Mouse (Mus musculus) cerebellum, adult 11-12 months (tissue): ENCODE results near the gene Mcoln3.

Experiments used
- DNase-seq: peaks from one replicate; pipeline ENCODE4 v3.0.0; 2022

The Mcoln3 gene

DNA sequence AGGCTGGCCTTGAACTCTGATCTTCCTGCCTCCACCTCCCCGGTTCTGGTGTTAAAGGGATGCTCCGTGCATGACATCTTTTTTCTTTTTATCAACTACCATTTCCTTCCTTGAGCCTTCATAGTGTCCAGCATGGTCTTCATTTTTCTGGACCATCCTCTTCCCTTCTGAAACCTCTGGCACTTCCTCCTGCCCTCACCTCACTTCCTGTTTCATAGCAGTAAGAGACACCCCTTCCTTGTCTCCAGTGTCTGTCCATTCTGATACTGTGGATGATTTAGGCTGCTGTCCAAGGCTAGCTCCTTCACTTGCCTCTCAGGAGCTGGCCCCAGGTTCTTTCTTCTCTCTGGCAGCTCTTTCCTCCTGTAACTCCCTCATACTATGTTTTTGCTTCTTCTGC lies 18.2 kb downstream of the Mcoln3 start:
- DNase-seq: no peak

DNA sequence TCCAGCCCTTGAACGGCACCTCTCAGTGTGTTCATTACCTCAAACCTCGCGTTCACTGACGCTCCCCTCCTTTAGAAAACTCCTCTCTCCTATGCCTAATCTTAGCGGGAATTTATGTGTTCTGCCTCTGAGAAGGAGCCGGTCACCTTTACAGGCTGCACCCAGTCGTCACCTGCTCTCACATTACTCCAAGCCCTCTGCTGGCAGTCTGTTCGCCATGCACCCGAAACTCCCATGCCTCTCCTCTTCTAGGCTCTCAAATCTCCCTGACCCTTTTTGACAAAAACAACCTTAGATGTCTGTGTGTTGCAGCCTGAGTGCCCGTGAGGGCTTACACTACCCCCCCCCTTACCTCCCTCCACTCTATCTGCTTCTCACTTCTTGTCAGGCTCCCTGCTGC lies 19.2 kb downstream of the Mcoln3 start:
- no peak for DNase-seq

- DNase-seq: no peak
Observed at GRCm38 (mm10) chr3:146140276-146140675, 23.0 kb downstream of the Mcoln3 start.

DNA sequence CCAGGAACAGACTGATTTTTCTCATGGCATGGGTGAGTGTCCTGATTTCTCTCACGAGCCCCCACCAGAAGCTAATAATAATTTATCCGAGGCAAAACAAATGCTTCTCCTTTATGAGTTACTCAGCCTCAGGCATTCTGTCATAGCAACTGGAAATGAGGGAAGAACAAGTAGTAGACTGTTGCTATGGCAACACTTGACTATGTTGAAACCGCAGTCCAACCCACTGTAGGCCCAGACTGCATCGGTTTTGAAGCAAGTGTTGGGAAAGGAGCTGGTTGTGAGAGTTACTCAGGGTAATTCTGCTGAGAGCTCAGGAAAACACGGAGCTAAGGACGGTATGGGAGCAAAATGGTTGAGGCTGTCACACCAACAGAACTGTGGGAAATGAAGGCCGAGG lies 25.3 kb downstream of the Mcoln3 start:
- no peak for DNase-seq

GRCm38 (mm10) chr3:146145501-146145900 lies 28.3 kb downstream of the Mcoln3 start:
- no peak for DNase-seq

DNA sequence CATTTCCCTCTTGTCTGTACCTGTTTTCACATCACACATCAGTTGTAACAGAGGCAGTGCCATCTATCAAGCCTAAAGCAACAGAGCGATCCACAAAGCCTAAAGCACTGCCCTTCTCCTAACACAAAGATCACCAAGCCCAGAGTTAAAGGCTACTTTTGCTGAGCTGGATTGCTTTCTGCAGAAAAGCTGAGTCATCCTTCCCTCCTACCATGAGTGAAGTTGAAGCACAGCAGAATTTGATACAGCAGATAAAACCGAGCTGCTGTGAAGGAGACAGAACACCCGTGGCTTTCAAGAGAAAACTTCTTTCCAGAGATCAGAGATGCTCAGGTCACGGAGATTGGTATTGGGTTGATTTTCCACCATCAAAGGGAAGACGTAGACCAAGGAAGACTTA lies 28.9 kb downstream of the Mcoln3 start:
- DNase-seq: no peak

- DNase-seq: no peak
Observed at GRCm38 (mm10) chr3:146149156-146150057, 32.2 kb downstream of the Mcoln3 start, which contains the start of gene Mcoln2. Mcoln2 (plus strand) TSS chr3:146149833.

GRCm38 (mm10) chr3:146150058-146150400 lies 32.8 kb downstream of the Mcoln3 start:
- no peak for DNase-seq

- no peak for DNase-seq
Observed at GRCm38 (mm10) chr3:146150560-146150959, 33.3 kb downstream of the Mcoln3 start.

DNA sequence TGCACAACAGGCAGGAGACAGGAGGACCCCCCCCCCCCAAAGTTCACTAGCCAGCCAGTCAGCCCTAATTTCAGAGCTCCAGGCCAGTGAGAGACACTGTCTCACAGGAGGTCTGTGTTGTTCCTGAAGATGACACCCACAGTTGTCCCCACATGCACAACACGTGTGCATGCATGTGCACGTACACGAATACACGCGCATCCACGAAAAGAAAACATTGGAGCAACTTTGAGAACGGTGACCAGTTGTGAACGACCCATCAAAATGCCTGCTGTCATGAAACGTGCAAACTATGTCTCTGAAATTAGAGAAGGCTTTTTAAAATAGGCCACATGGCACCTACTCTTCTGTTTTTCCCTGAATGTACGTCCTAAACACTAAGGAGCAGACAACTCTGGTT lies 34.1 kb downstream of the Mcoln3 start:
- no peak for DNase-seq

GRCm38 (mm10) chr3:146151755-146152154 lies 34.5 kb downstream of the Mcoln3 start:
- DNase-seq: no peak

DNA sequence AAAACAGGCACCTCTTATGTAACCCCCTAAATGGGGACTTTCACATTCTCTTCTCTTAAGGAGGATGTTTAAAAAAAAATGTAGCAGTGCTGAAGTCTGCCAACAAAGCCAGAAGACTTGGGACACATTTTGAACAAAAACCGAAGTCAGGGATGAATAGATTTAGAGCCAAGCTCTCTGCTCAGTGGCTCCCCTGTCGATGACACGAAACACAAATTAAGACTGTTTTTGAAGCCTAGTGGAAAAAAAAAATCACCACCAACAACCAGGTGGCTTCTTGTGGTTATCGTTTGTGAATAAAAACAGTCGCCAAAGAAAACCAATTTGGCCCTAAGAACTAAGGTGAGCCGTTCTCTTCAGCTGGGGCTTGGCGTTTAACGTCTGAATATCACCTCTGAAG lies 35.1 kb downstream of the Mcoln3 start:
- DNase-seq: no peak

DNA sequence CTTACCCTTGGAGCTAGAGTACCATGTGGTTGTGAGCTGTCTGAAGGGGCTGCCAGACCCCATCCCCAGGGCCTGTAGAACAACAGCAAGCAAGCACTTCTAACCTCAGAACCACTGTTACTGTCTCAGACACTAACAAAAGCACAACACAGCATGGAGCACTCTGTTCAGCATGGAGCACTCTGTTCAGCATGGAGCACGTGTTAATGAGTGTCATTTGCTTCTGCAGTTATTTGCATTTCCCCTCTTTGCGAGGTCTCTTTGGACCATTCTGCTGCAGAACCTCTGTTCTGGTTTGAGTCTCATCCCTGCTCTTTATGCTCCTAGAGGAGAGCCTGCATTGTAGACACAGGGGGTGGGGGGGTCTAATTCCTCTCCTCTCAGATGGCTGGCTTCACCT lies 35.7 kb downstream of the Mcoln3 start:
- DNase-seq: no peak

GRCm38 (mm10) chr3:146153862-146154611 lies 36.8 kb downstream of the Mcoln3 start:
- DNase-seq: no peak

DNA sequence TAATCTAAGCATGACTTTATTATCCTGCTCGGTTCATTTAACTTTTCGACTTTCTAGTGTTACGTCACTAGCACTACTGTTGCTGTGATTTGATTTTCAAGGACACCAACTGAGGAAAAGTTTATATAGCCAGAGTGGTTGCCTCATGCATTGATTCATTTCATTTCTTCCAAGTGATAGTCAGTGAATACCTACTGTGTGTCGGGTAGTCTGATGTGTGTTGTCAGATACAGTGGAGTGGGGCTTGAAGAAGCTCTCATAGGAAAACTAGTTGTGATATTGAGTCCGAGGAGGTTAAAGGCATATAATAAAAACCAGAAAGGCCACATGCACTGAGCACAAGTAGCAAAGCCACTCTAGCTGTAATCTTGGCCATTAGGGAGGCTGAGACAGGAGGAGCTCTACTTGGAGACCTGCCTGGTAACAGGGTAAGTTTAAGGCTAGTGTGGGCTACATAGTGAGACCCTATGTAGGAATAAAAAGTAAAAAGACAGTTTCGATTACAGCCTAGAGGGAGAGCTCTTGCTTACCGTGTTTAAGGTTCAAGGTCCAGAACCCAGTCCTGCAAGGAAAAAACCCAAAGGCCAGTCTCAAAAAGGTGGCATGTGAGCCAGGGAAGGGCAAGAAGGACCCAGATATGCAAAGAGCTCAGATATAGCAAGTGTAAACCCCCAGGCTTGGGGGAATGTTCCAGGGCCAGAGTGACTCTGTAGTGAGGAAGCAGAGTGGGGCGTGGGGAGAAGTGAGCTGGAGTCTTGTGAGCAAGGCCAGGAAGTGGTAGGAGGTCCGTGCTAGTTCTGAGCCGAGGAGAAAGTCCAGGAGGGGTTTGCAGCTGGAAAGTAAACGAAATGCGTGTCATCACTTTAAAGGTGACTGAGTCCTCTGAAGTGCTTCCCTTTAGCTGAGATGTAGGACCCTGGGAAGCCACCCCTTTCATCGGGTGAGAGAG lies 38.7 kb downstream of the Mcoln3 start:
- no peak for DNase-seq

DNA sequence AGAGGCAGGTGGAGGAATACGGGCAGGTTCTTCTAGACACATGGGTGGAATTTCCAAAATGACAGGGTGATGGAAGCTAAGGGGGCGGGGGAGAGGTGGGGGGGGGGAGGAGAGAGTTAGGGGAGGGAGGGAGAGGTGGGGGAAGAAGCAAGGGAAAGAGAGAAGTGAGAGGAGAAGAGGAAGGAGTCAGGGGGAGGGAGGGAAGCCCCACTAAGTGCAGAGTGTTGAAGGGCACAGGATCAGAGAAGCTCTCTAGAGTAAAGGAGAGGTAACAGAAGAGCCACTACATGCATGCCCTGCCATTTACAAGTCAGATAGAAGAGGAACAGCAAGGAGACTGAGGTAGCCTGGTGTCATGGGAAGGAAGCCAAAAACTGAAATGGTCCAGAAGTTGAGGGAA lies 39.6 kb downstream of the Mcoln3 start:
- DNase-seq: no peak

DNA sequence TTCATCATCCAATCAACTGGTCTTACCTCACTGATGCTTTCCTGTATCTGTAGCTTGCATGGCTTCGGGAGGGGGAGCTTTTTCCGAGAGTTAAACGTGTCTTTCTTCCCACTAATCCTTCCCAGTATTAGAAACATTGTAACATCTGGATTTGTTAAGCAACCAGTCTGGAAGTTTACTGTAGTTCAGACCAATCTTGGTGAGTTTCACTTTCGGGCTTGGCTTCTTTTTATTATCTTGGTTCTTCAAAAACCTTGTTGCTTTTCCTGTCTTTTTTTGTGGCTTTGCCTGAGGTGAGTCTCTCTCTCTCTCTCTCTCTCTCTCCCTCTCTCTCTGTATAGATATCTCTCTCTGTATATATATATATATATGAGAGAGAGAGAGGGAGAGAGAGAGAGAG lies 40.8 kb downstream of the Mcoln3 start:
- no peak for DNase-seq

DNA sequence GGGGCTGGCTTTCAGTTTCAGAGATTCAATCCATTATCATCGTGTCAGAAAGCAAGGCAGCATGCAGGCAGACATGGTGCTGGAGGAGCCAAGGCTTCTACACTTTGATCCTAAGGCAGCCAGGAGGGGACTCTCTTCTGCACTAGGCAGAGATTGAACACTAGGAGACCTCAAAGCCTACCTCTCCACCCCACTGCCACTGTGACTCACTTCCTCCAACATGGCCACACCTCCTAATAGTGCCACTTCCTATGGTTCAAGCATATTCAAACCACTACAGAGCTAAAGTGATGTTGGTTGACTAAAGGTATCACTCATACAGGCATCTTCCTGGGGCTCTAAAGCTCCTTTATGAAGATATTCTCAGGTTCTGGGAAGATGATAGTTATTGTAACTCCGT lies 42.1 kb downstream of the Mcoln3 start:
- no peak for DNase-seq

GRCm38 (mm10) chr3:146162197-146162596 lies 44.9 kb downstream of the Mcoln3 start:
- DNase-seq: no peak

GRCm38 (mm10) chr3:146169356-146169755 lies 52.1 kb downstream of the Mcoln3 start:
- DNase-seq: no peak

DNA sequence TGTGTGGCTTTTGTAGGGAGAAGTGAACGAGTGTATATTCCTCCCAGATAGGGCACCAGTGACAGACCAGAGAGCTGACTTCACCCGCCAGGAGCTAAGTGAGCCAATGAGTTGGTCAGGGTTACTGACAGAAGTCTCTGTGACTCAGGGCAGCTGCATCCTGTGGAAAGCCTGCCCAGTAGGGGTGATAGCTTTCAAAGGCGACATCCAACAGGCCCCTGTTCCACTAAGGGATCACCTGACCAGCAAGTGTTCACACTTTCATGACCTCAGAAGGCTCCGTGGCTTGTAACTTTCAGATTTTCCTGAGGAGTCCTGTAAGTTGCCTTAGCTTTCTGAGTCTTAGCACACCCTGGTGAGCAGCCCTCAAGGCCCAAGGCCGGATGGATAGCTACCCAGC lies 55.8 kb downstream of the Mcoln3 start:
- DNase-seq: no peak

GRCm38 (mm10) chr3:146174215-146174614 lies 57.0 kb downstream of the Mcoln3 start:
- no peak for DNase-seq

DNA sequence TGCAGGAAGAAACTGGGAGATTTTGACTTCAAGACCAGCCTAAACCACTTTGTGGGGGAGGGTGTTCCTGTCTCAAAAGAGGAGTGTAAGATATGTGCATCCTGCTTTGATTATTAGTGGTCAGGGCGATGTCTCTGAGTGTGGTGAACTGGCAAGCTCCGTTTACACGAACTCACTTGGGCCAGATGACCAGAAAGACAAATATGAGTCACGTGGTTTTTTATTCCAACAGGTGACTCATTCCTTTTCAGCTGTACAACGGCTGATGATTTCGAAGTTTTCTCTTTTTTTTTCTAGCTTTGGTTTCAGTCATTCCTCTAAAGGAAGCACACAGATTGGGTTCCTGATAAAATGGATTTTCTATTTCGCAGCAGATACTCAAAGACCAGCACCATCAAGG lies 60.0 kb downstream of the Mcoln3 start:
- DNase-seq: no peak
